Mouse (Mus musculus) hindbrain, embryonic 12.5 days (tissue): ENCODE data around the gene Fstl4. TPM values are rescaled to one million over a fixed set of nuclear protein-coding genes. Genes with fewer than 3 reads are reported as not detected.

Experiments
- ATAC-seq: fragments of 200-750 bp; cut with Nextera tagmentation; 2 replicates; pipeline ENCODE4 v1.8.0; 2017; ENCODE audit warnings: moderate TSS enrichment; ENCODE audit not compliant: low FRiP score
- H3K27ac ChIP-seq: fragments of 300-500 bp; sonication (generic); 2 replicates; pipeline ENCODE4 v1.5.1; 2016; ENCODE audit warnings: mild to moderate bottlenecking
- H3K27me3 ChIP-seq: fragments of 300-500 bp; sonication (generic); 2 replicates; pipeline ENCODE4 v1.6.1; 2016; ENCODE audit warnings: mild to moderate bottlenecking
- H3K36me3 ChIP-seq: fragments of 300-500 bp; sonication (generic); 2 replicates; pipeline ENCODE4 v1.6.1; 2016; ENCODE audit warnings: mild to moderate bottlenecking
- H3K4me1 ChIP-seq: fragments of 300-500 bp; sonication (generic); 2 replicates; pipeline ENCODE4 v1.6.1; 2016
- H3K4me2 ChIP-seq: fragments of 300-500 bp; sonication (generic); replicated peaks from 2 replicates; pipeline ENCODE4 v1.6.1; 2016; ENCODE audit warnings: mild to moderate bottlenecking
- H3K4me3 ChIP-seq: fragments of 300-500 bp; sonication (generic); 2 replicates; pipeline ENCODE4 v1.5.1; 2016; ENCODE audit warnings: mild to moderate bottlenecking
- H3K9ac ChIP-seq: fragments of 300-500 bp; sonication (generic); 2 replicates; pipeline ENCODE4 v1.6.1; 2016; ENCODE audit warnings: mild to moderate bottlenecking, moderate library complexity
- H3K9me3 ChIP-seq: fragments of 300-500 bp; sonication (generic); replicated peaks from 2 replicates; pipeline ENCODE4 v1.6.1; 2016; ENCODE audit warnings: mild to moderate bottlenecking
- WGBS: fragments of 180-500 bp; shearing (Covaris S2); methylation state at CpG from one replicate; pipeline ENCODE4 v1.1.7; 2016; 5-methylcytosine and 5-hydroxymethylcytosine counted together
- polyA plus RNA-seq: library from polyadenylated mRNA; unstranded; fragments of >200 nt; fragmentation: Nextera tagmentation; extraction: Ambion mirVana; gene quantifications from 2 replicates; pipeline ENCODE4 v1.2.1, GENCODE M21; 2016

Fstl4 gene
- polyA plus RNA-seq, 1 experiment from 2014 or later: 5.6 TPM

DNA sequence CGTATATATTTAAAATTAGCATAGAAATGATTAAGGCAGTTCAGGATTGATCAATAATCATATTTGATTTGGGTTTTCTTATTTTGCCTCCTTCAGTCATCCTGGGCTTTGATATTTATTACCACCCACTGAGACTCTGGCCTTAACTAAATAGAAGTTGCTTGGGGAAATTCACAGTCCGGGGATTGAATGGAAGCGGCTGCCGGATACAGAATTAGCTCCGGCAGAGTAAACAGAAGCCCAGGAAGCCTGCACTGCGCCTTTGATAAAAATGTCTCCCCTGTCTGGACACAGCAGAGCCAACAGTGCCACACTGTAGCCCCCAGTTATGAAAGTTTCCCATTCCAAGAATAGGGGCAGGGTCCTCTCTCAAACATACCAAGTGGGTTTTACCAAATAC is 282.4 kb downstream of the Fstl4 start:
- no peak overlapping the region for H3K9ac ChIP-seq

DNA sequence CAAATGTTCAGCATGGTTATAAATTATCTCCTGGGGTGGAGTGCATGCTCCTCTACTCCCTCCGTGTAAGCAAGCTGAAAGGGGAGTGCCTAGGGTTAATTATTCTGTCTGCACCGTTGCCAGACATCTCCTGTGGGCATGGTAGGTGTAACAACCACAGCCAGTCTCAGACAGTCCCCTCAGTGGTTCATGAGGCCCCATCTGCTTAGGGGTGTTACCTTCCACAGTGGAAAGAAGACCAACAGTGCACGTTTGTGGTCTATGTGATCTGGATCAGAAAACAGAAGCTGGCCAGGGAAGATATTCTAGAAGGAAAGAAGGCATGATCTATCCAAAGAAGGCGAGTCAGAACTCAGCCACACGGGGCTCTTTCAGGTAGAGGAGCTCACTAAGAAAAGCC is 289.7 kb downstream of the Fstl4 start:
- no peak for ATAC-seq
- no peaks in the 10 kb centered on the region for H3K36me3 ChIP-seq

More for the DNA sequence above, 282.4 kb downstream of the Fstl4 start:
- H3K4me3 ChIP-seq: no peak overlapping the region
- WGBS: 46% methylated on average over 6 of the region's 6 CpGs
- peak overlapping the region; percentile 23; the same call in 1 of the 2 replicates for H3K27ac ChIP-seq
- no peaks in the 10 kb centered on the region for H3K36me3 ChIP-seq
- peaks cover 8% of the 10 kb centered on the region for H3K4me1 ChIP-seq
- H3K9me3 ChIP-seq: no peaks in the 10 kb centered on the region
- 0 out of 2 replicates have a peak, but pooled peaks cover 2% of the 10 kb centered on the region for H3K27me3 ChIP-seq
- no peak overlapping the region for H3K4me2 ChIP-seq
- ATAC-seq: no peak

DNA sequence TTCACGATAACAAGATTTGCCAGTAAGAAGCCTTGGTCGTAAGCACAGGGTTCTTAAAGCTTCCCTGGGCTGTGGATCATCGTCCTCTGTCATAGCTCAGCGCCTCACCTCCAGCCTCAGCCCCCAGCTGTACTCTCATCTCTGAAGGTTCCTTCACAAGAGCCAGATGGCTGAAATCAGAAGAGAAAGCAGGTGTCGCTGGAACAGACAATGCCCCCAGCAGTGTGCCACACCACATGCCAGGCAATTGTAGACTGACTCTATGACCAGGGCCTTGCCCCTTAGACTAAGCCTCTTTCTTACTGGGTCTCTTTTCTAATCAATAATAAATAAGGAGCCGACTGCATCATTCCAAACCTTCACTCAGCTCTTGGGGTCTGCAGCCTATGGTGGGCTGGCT is 291.5 kb downstream of the Fstl4 start:
- no peak for ATAC-seq
- H3K36me3 ChIP-seq: no peaks in the 10 kb centered on the region
- no peaks in the 10 kb centered on the region for H3K27me3 ChIP-seq
- H3K27ac ChIP-seq: no peak overlapping the region
- H3K4me2 ChIP-seq: no peak overlapping the region
- peaks cover 8% of the 10 kb centered on the region; the same call in 1 of the 2 replicates for H3K4me1 ChIP-seq
- no peak overlapping the region for H3K9ac ChIP-seq
- WGBS: 81% methylated on average over 6 of the region's 6 CpGs
- H3K4me3 ChIP-seq: no peak overlapping the region
- H3K9me3 ChIP-seq: no peaks in the 10 kb centered on the region

More for the DNA sequence above, 289.7 kb downstream of the Fstl4 start:
- no peak overlapping the region for H3K4me2 ChIP-seq
- H3K4me3 ChIP-seq: no peak overlapping the region
- H3K27ac ChIP-seq: no peak overlapping the region
- H3K9me3 ChIP-seq: no peaks in the 10 kb centered on the region
- peaks cover 15% of the 10 kb centered on the region for H3K4me1 ChIP-seq
- WGBS: 61% methylated on average over 5 of the region's 5 CpGs
- 0 out of 2 replicates have a peak, but pooled peaks cover 2% of the 10 kb centered on the region for H3K27me3 ChIP-seq
- H3K9ac ChIP-seq: no peak overlapping the region

DNA sequence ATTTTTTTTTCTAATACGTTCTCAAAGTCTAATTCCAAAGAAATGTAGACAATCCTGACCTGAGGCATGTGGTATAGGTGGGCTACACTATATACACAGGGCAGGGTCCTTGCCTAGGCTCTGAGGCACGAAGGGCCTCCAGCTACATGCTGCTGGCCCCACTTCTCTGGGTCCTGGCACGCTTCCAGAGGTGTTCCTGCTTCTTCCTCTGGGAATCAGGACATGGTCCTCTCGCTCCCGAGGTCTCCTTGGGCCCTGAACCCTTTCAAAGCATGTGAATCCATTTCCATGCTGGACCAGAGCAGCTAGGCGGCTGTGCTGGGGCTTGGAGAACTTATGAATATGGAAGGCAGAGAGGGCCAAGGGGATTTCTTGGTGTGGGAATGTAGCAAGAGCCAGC is 292.3 kb downstream of the Fstl4 start:
- whole genome bisulfite sequencing: 79% methylated on average over 6 of the region's 6 CpGs
- peaks cover 8% of the 10 kb centered on the region; the same call in 1 of the 2 replicates for H3K4me1 ChIP-seq
- no peaks in the 10 kb centered on the region for H3K9me3 ChIP-seq
- no peaks in the 10 kb centered on the region for H3K27me3 ChIP-seq
- no peak overlapping the region for H3K4me2 ChIP-seq
- no peak overlapping the region for H3K4me3 ChIP-seq
- no peak for ATAC-seq
- no peaks in the 10 kb centered on the region for H3K36me3 ChIP-seq
- no peak overlapping the region for H3K27ac ChIP-seq
- no peak overlapping the region for H3K9ac ChIP-seq

DNA sequence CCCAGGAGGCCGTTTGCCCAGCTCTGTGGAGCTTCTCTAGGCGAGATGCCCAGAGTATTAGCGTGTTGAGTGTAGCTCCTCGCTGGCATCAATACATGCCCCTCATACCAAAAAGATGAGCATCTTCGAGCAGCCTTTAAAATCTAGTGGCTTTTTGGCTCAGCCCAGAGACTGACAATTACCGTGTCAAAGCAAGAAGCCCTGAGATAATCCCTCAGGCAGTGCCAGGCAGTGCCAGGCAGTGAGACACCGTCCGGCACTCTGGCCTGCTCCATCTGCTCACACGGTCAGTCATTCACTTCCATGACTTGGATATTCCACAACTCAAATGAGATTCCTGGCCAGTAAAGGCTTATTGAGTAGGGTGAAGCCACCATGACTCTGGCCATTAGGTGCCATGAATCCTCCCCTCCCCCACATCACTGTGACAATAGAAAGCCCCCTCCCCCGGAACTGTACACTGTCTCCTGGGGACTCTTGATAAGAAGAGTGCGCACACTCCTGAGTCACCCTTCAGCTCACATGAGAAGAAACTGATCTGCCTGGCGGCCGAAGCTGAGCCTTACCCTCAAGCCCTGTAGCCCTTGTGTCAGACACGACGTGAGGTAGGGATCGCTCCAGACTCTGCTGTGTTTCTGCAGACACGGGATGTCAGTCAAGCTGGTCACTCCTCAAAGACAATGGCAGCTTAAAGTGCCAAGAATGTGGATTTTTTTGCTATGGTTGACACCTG is 293.6 kb downstream of the Fstl4 start:
- Histone ChIP-seq H3K36me3 (no peaks in the 10 kb centered on the region), H3K4me3 (no peak overlapping the region), H3K4me1 (peaks cover 8% of the 10 kb centered on the region; the same call in 1 of the 2 replicates), H3K9me3 (no peaks in the 10 kb centered on the region), H3K27ac (no peak overlapping the region), H3K4me2 (no peak overlapping the region), H3K9ac (no peak overlapping the region), H3K27me3 (no peaks in the 10 kb centered on the region)
- ATAC-seq: no peak
- WGBS: 80% methylated on average over 17 of the region's 17 CpGs

DNA sequence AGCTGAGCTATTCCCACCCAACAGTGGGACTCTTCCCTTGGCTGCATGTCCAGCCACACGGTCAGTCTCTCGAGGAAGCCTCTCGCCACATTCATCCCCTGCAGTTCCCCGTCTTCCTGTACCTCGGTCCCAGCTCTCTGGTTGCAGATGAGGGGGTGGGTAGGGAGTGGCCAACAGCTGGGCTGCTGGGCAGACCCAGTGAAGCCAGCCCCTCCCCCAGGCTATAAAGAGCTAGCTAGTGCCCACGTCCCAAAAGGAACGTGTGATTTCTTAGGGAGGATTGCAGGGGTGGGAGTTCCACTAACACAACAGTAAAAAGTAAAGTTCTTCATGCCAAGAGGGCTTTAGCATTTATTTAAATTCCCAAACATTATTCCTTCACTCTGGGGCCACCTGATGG is 294.1 kb downstream of the Fstl4 start:
- Histone ChIP-seq H3K9me3 (no peaks in the 10 kb centered on the region), H3K27me3 (no peaks in the 10 kb centered on the region), H3K4me3 (no peak overlapping the region), H3K9ac (no peak overlapping the region), H3K27ac (no peak overlapping the region), H3K36me3 (no peaks in the 10 kb centered on the region), H3K4me1 (peaks cover 8% of the 10 kb centered on the region; the same call in 1 of the 2 replicates), H3K4me2 (no peak overlapping the region)
- WGBS: 38% methylated on average over 7 of the region's 7 CpGs
- ATAC-seq: no peak

DNA sequence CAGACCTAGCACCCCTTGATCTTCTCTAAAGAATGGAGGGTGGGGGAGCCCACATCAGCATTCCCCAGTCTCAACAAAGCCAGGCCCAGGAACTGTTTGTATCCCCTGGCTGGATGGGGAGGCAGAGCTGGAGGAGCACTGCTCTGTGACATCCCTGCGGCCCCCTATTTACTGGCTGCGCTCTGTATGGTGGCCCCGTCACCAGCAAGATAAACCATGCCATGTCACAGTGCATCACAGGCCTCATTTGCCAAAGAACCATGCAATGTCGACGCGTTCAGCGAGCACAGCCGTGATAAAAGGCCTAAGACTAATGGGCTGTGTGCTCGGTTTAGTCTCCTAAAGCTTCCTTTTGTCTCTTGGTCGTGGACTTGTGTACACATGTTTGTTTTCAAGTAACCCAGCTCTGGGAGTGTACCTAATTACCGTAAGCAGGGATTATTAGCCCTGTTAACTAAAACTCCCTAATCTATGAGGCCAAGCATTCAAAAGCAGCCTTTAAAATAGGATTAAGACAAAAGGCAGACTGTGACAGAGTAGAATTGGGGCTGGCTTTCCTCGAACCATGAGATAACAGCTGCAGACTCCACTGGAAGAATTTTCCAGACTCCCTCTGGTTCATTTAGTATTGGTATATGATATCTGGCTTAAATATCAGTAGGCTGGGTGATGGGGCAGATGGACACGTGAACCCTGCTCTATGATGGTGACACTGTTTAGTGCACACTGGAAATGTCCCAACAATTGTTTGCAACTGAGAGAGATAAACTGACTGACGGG is 303.5 kb downstream of the Fstl4 start:
- Histone ChIP-seq H3K9ac (no peak overlapping the region), H3K27me3 (peaks cover 3% of the 10 kb centered on the region; the same call in 1 of the 2 replicates), H3K36me3 (no peaks in the 10 kb centered on the region), H3K9me3 (no peaks in the 10 kb centered on the region), H3K27ac (peak overlapping the region; percentile 37), H3K4me2 (no peak overlapping the region), H3K4me1 (peaks cover 15% of the 10 kb centered on the region), H3K4me3 (no peak overlapping the region)
- 38% methylated on average over 14 of the region's 14 CpGs for WGBS
- peak; percentile 64; the same call in 1 of the 2 replicates for ATAC-seq

DNA sequence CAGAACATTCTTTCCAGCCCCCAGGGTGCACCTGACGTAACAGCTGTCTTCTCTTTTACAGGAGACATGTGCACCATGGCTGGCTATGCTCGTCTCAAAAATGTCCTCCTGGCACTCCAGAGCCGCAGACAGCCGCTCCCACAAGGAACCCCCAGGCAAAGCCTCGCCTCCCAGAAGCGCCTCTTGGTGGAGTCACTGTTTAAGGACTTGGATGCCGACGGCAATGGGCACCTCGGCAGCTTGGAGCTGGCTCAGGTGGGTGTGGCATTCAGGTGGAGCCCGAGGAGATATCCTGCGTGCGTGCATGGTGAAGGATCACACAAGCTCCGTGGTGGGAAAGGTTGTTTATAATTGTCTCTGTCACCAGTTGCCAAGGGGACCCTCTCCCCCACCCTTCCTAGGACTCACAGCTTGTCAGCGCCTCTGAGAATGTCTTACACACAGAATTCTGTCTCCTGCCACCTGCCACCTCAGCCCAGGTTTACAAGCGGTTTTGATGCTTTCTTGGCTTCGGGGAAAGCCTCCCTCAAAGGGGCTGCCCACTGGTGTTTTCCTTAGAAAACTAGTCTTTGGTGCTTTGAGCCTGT is 304.1 kb downstream of the Fstl4 start:
- H3K4me3 ChIP-seq: no peak overlapping the region
- no peak for ATAC-seq
- no peaks in the 10 kb centered on the region for H3K36me3 ChIP-seq
- 72% methylated on average over 16 of the region's 16 CpGs for WGBS
- no peak overlapping the region for H3K9ac ChIP-seq
- peak overlapping the region; percentile 37 for H3K27ac ChIP-seq
- H3K4me2 ChIP-seq: no peak overlapping the region
- peaks cover 3% of the 10 kb centered on the region; the same call in 1 of the 2 replicates for H3K27me3 ChIP-seq
- H3K9me3 ChIP-seq: no peaks in the 10 kb centered on the region
- H3K4me1 ChIP-seq: peaks cover 15% of the 10 kb centered on the region

DNA sequence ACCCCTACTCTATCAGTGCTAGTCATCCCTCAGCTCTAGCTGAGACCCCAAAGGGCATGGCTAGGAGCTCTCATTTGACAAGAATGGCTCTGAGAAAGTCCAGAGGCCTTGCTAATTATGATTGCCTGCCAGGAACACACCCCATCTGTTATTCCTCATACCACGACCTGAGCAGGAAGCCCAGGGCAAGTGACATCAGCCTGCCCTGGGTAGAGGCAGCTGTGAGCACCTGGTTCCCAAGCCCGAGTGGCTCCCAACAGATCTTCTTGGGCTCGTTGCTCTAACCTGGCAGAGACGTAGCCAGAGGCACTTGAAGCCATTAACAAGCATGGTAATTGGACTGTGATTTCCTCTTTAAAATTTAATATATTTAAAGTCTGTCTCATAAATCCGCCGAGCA is 305.3 kb downstream of the Fstl4 start:
- Histone ChIP-seq H3K9ac (no peak overlapping the region), H3K4me1 (peaks cover 15% of the 10 kb centered on the region), H3K9me3 (no peaks in the 10 kb centered on the region), H3K4me2 (no peak overlapping the region), H3K4me3 (no peak overlapping the region), H3K27ac (no peak overlapping the region), H3K36me3 (no peaks in the 10 kb centered on the region), H3K27me3 (peaks cover 2% of the 10 kb centered on the region; the same call in 1 of the 2 replicates)
- peak; percentile 54; the same call in 1 of the 2 replicates for ATAC-seq
- 65% methylated on average over 6 of the region's 6 CpGs for WGBS

DNA sequence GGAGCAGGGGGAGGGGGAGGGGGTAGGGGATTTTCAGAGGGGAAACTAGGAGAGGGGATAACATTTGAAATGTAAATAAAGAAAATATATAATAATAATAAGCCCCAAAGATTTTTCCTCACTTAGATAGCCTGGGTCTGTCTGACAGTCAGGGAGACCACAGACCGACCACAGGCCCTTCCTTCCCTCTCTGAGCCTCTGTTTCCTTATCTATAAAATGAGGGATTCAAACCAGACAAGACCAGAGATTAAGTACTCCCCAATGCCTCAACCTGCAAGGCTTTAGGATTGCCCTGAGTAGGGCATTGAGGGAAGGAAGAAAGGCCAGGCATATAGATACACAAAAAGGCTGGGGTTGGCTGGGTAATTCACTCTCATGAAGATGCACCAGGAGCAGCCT is 307.2 kb downstream of the Fstl4 start:
- no peaks in the 10 kb centered on the region for H3K36me3 ChIP-seq

DNA sequence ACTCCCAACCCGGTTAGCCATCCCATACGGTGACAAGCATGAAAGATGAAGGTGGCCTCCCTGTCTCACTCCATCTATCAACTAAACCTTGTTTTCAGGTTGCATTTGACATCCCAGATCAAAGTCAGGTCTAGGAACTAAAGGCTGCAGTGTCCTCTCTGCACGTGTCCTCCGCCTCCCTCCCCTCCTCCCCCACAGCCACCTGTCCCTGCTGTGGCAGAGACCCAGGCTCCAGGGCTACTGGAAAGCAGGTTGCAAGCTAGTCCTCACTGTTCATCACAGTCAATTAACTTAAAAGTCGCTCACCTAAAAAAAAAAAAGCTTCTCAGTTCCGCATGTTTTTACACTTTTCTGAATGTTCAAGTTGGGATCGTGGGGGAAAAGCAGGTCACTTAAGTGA is 313.2 kb downstream of the Fstl4 start:
- H3K9ac ChIP-seq: no peak overlapping the region
- WGBS: 78% methylated on average over 7 of the region's 7 CpGs
- H3K9me3 ChIP-seq: 0 out of 2 replicates have a peak, but pooled peaks cover 8% of the 10 kb centered on the region
- H3K4me2 ChIP-seq: no peak overlapping the region
- no peaks in the 10 kb centered on the region for H3K27me3 ChIP-seq
- ATAC-seq: no peak
- H3K4me3 ChIP-seq: no peak overlapping the region
- H3K27ac ChIP-seq: no peak overlapping the region
- H3K4me1 ChIP-seq: no peaks in the 10 kb centered on the region
- H3K36me3 ChIP-seq: no peaks in the 10 kb centered on the region

More for the DNA sequence above, 307.2 kb downstream of the Fstl4 start:
- 90% methylated on average over 1 of the region's 1 CpGs for WGBS
- Histone ChIP-seq H3K4me3 (no peak overlapping the region), H3K27ac (no peak overlapping the region), H3K9me3 (no peaks in the 10 kb centered on the region), H3K4me1 (peaks cover 15% of the 10 kb centered on the region), H3K4me2 (no peak overlapping the region), H3K9ac (no peak overlapping the region), H3K27me3 (no peaks in the 10 kb centered on the region; the same call in 1 of the 2 replicates)
- no peak for ATAC-seq
